Mouse (Mus musculus): Measurements from ENCODE around the gene Dcbld1.
"Not testable (repeated sequence)": the region's sequence is repeated elsewhere in the genome, so short reads cannot be mapped to it uniquely, and the experiment has no call there.

Gene Dcbld1

GRCm38 (mm10) chr10:52264162-52264561 is 30.7 kb downstream of the Dcbld1 start:
- no peak for DNase-seq

GRCm38 (mm10) chr10:52268879-52269278 is 35.5 kb downstream of the Dcbld1 start:
- no peak for DNase-seq

- DNase-seq = no peak
These were observed 38.0 kb downstream of the Dcbld1 start for GRCm38 (mm10) chr10:52271385-52271784.

GRCm38 (mm10) chr10:52273012-52273411 is 39.6 kb downstream of the Dcbld1 start:
- no peak for DNase-seq

GRCm38 (mm10) chr10:52274001-52274909 is 40.8 kb downstream of the Dcbld1 start:
- DNase-seq = no peak

- DNase-seq = peak in 1 of 2 experiments; percentile 14
These were observed 41.6 kb downstream of the Dcbld1 start for GRCm38 (mm10) chr10:52274910-52275604.

GRCm38 (mm10) chr10:52276579-52276978 is 43.2 kb downstream of the Dcbld1 start:
- no peak for DNase-seq

GRCm38 (mm10) chr10:52277564-52277963 is 44.1 kb downstream of the Dcbld1 start:
- not testable (repeated sequence) for DNase-seq

GRCm38 (mm10) chr10:52278011-52278434 is 44.6 kb downstream of the Dcbld1 start:
- peak; percentile 20 to 57 for DNase-seq

- no peak for DNase-seq
These were observed 45.4 kb downstream of the Dcbld1 start for GRCm38 (mm10) chr10:52278866-52279265.

GRCm38 (mm10) chr10:52279876-52280275 is 46.5 kb downstream of the Dcbld1 start:
- no peak for DNase-seq

- DNase-seq = no peak
These were observed 47.2 kb downstream of the Dcbld1 start for GRCm38 (mm10) chr10:52280623-52281022.

- no peak for DNase-seq
These were observed 47.9 kb downstream of the Dcbld1 start for GRCm38 (mm10) chr10:52281337-52281736.

- no peak for DNase-seq
These were observed 51.2 kb downstream of the Dcbld1 start for GRCm38 (mm10) chr10:52284578-52284977.

- DNase-seq = no peak
These were observed 54.6 kb downstream of the Dcbld1 start for GRCm38 (mm10) chr10:52287852-52288533.

GRCm38 (mm10) chr10:52289261-52289660 is 55.8 kb downstream of the Dcbld1 start:
- no peak for DNase-seq

GRCm38 (mm10) chr10:52292391-52292790 is 59.0 kb downstream of the Dcbld1 start:
- not testable (repeated sequence) for DNase-seq

GRCm38 (mm10) chr10:52293921-52294577 is 60.6 kb downstream of the Dcbld1 start:
- DNase-seq = no peak

GRCm38 (mm10) chr10:52295934-52296333 is 62.5 kb downstream of the Dcbld1 start:
- DNase-seq = no peak

GRCm38 (mm10) chr10:52298568-52298967 is 65.1 kb downstream of the Dcbld1 start:
- DNase-seq = not testable (repeated sequence)

GRCm38 (mm10) chr10:52301766-52302165 is 68.3 kb downstream of the Dcbld1 start:
- no peak for DNase-seq

GRCm38 (mm10) chr10:52302271-52302670 is 68.9 kb downstream of the Dcbld1 start:
- no peak for DNase-seq

GRCm38 (mm10) chr10:52304574-52304973 is 71.2 kb downstream of the Dcbld1 start:
- DNase-seq = peak; percentile 13 to 14

All from kidney, postnatal 4 days (tissue).